Mouse (Mus musculus): ENCODE measurements around the gene Ctrl.

DNA sequence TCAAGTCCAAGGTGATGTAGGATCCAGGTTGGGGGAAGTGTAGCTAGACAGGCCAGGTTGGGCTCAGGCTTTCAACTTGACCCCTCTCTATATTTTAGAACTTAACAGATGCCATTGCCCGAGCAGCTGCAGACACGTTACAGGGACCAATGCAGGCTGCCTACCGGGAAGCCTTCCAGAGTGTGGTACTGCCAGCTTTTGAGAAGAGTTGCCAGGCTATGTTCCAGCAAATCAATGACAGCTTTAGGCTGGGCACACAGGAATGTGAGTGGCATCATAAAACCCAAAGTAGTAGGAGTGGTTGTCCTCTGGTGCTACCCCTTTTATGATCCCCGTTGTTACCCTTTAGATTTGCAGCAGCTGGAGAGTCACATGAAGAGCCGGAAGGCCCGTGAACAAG is 42.8 kb downstream of the Ctrl start:
- TF ChIP-seq CTCF (IDR thresholded peaks at IDR 0.05; ENCODE audit: control insufficient read depth, insufficient read depth, insufficient read length) (no peak), CEBPB (IDR thresholded peaks at IDR 0.05; ENCODE audit: low read depth) (no peak), USF1 (IDR thresholded peaks at IDR 0.05; ENCODE audit: low read depth) (no peak), MAX (IDR thresholded peaks at IDR 0.05) (no peak), MYOD1 (IDR thresholded peaks at IDR 0.05; ENCODE audit: control insufficient read depth, insufficient read length, low read depth) (no peak), FOSL1 (IDR thresholded peaks at IDR 0.05; ENCODE audit: insufficient read depth, low read length, poor library complexity, severe bottlenecking) (no peak)
